In the genomic region with DNA sequence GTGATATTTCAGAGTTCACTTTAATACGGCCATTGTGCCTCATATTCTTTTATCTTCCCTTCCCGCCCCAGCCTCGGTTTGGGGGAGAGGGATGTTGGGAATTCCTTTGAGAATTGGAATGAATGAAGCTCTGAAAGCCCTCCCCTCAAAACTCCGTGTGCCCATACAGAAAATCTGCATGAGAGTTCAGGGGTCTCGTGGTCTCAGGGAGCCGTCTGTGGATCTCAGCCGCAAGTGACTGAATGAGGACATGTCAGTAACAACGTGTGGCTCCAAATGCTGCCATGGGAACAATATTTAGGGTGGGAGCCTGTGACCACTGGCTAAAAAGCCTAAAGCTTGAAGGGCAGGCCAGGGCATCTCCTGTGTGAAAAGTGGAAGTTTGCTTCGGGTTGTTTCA, we compare ENCODE assay signal across 19 mouse cellular contexts.
DNase-seq lines count a peak whose midpoint lies in the region; ATAC-seq and TF ChIP-seq lines count a peak whose summit lies in the region.
"Had no signal": no experiment of that assay in that cellular context is flagged by ENCODE, and none has a peak within 500 bp of the region (broad histone marks: within the 10 kb centered on the region; RNA-seq: fewer than 3 reads in every experiment).

No protein-coding gene starts in this region.

- H3K4me3 ChIP-seq in forebrain, embryonic 12.5 days (replicated peaks): no peak overlapping the region
- H3K4me3 ChIP-seq in hindbrain, embryonic 13.5 days: no peak overlapping the region; the same call in 1 of the 2 replicates
- H3K4me3 ChIP-seq in midbrain, embryonic 13.5 days (replicated peaks): no peak overlapping the region
- no peak overlapping the region for H3K4me3 ChIP-seq in lung, postnatal 0 days (ENCODE audit: low read depth, low read length)
- H3K4me3 ChIP-seq: embryonic facial prominence, embryonic 10.5 days; liver, embryonic 15.5 days had no signal

- H3K4me1 ChIP-seq in forebrain, embryonic 12.5 days: peaks cover 10% of the 10 kb centered on the region
- H3K4me1 ChIP-seq in hindbrain, embryonic 13.5 days (replicated peaks): peaks cover 15% of the 10 kb centered on the region
- peaks cover 16% of the 10 kb centered on the region for H3K4me1 ChIP-seq in midbrain, embryonic 13.5 days (replicated peaks)
- no peaks in the 10 kb centered on the region for H3K4me1 ChIP-seq in lung, postnatal 0 days (ENCODE audit: insufficient read depth, low read depth, low read length)
- H3K4me1 ChIP-seq: liver, embryonic 15.5 days had no signal

- H3K27ac ChIP-seq in forebrain, embryonic 12.5 days: peak overlapping the region; percentile 25; the same call in 1 of the 2 replicates
- H3K27ac ChIP-seq in hindbrain, embryonic 13.5 days: no peak overlapping the region
- peak overlapping the region; percentile 9; the same call in 1 of the 2 replicates for H3K27ac ChIP-seq in midbrain, embryonic 13.5 days
- no peak overlapping the region for H3K27ac ChIP-seq in lung, postnatal 0 days (ENCODE audit: low read length)
- H3K27ac ChIP-seq: embryonic facial prominence, embryonic 10.5 days; kidney, postnatal 0 days; liver, embryonic 15.5 days had no signal

- peaks cover 4% of the 10 kb centered on the region; the same call in 1 of the 2 replicates for H3K9me3 ChIP-seq in forebrain, embryonic 12.5 days
- H3K9me3 ChIP-seq in hindbrain, embryonic 13.5 days: no peaks in the 10 kb centered on the region
- no peaks in the 10 kb centered on the region for H3K9me3 ChIP-seq in midbrain, embryonic 13.5 days
- H3K9me3 ChIP-seq in lung, postnatal 0 days (ENCODE audit: low read length): no peaks in the 10 kb centered on the region
- H3K9me3 ChIP-seq: embryonic facial prominence, embryonic 10.5 days; liver, embryonic 15.5 days had no signal

- no peak for TF ChIP-seq POLR2A in brain, embryonic 14.5 days (IDR thresholded peaks at IDR 0.05; ENCODE audit: borderline replicate concordance, extremely low read depth, insufficient read depth, insufficient read length, poor library complexity, severe bottlenecking)

- DNase-seq in brain, embryonic 14.5 days (ENCODE audit: low read depth): peak; percentile 59
- no peak for DNase-seq in adrenal gland, postnatal 36 days
- no peak for DNase-seq in cerebellum, postnatal 4 days (ENCODE audit: low spot score in 2 of 2)
- DNase-seq in layer of hippocampus, adult 18-20 months (ENCODE audit: low spot score in 2 of 2): no peak
- no peak for DNase-seq in lung, postnatal 0 days (ENCODE audit: low spot score)
- DNase-seq: adrenal gland, postnatal 25 days; cerebellum, adult 9-11 months; gastrocnemius, postnatal 25 days; right cerebral cortex, postnatal 4 days; thymus, postnatal 4 days had no signal

- H3K36me3 ChIP-seq in forebrain, embryonic 12.5 days (replicated peaks): no peaks in the 10 kb centered on the region
- no peaks in the 10 kb centered on the region for H3K36me3 ChIP-seq in hindbrain, embryonic 13.5 days
- H3K36me3 ChIP-seq in midbrain, embryonic 13.5 days: no peaks in the 10 kb centered on the region
- no peaks in the 10 kb centered on the region for H3K36me3 ChIP-seq in lung, postnatal 0 days (ENCODE audit: insufficient read depth, low read length)
- H3K36me3 ChIP-seq: embryonic facial prominence, embryonic 10.5 days; liver, embryonic 15.5 days had no signal

- TF ChIP-seq CTCF in brain, embryonic 14.5 days (IDR thresholded peaks at IDR 0.05; ENCODE audit: borderline replicate concordance, extremely low read depth, insufficient read depth, insufficient read length): no peak
- TF ChIP-seq CTCF in lung, postnatal 0 days (IDR thresholded peaks at IDR 0.05): no peak

- peak overlapping the region; percentile 15 for H3K4me2 ChIP-seq in forebrain, embryonic 12.5 days
- peak overlapping the region; percentile 34 for H3K4me2 ChIP-seq in hindbrain, embryonic 13.5 days
- peak overlapping the region; percentile 34 for H3K4me2 ChIP-seq in midbrain, embryonic 13.5 days (replicated peaks)
- H3K4me2 ChIP-seq in lung, postnatal 0 days (replicated peaks; ENCODE audit: low read depth, low read length): no peak overlapping the region
- H3K4me2 ChIP-seq: liver, embryonic 15.5 days had no signal

- TF ChIP-seq EP300 in lung, postnatal 0 days (IDR thresholded peaks at IDR 0.05): no peak

- ATAC-seq in forebrain, embryonic 12.5 days (ENCODE audit: low FRiP score): no peak
- ATAC-seq in hindbrain, embryonic 13.5 days (ENCODE audit: low FRiP score): no peak
- peak; percentile 40; the same call in 1 of the 2 replicates for ATAC-seq in midbrain, embryonic 13.5 days
- ATAC-seq in lung, postnatal 0 days: no peak
- ATAC-seq: activated CD4-positive, CD25-positive, alpha-beta regulatory T cell, adult 4 months; intestine, embryonic 16.5 days; Patski had no signal

- no peak overlapping the region for H3K9ac ChIP-seq in forebrain, embryonic 12.5 days
- 0 out of 2 replicates have a peak overlapping the region, but pooled peaks have one; percentile 35 for H3K9ac ChIP-seq in hindbrain, embryonic 13.5 days
- no peak overlapping the region for H3K9ac ChIP-seq in midbrain, embryonic 13.5 days (replicated peaks)
- H3K9ac ChIP-seq in lung, postnatal 0 days (replicated peaks; ENCODE audit: low read depth): no peak overlapping the region
- H3K9ac ChIP-seq: liver, embryonic 15.5 days had no signal

- 35% methylated on average over 9 of the region's 9 CpGs for WGBS in forebrain, embryonic 12.5 days
- WGBS in hindbrain, embryonic 13.5 days: 32% methylated on average over 9 of the region's 9 CpGs
- 32% methylated on average over 9 of the region's 9 CpGs for WGBS in midbrain, embryonic 13.5 days
- WGBS in lung, postnatal 0 days: 40% methylated on average over 9 of the region's 9 CpGs

- H3K27me3 ChIP-seq in forebrain, embryonic 12.5 days: no peaks in the 10 kb centered on the region
- H3K27me3 ChIP-seq in hindbrain, embryonic 13.5 days: no peaks in the 10 kb centered on the region
- no peaks in the 10 kb centered on the region for H3K27me3 ChIP-seq in midbrain, embryonic 13.5 days
- H3K27me3 ChIP-seq in lung, postnatal 0 days (replicated peaks; ENCODE audit: insufficient read depth, low read length): no peaks in the 10 kb centered on the region
- H3K27me3 ChIP-seq: liver, embryonic 15.5 days; Patski had no signal

Comparison
In these comparisons a context has a peak if more than half of its experiments do, and no peak if none do; other contexts are left out.
1. H3K27ac ChIP-seq: peak in forebrain, embryonic 12.5 days (single experiment) and midbrain, embryonic 13.5 days (single experiment); none in hindbrain, embryonic 13.5 days (single experiment) and lung, postnatal 0 days (single experiment).